Mouse (Mus musculus): ENCODE measurements around the gene Phc3. TPM values are rescaled to one million over a fixed set of nuclear protein-coding genes. Genes with fewer than 3 reads are reported as not detected.

The Phc3 gene
- total and polyA plus RNA-seq, 2 experiments: 9.8 to 13.3 TPM

GRCm38 (mm10) chr3:30887449-30887848, 81.8 kb downstream of the Phc3 start:
- TF ChIP-seq POLR2A (IDR thresholded peaks at IDR 0.05; ENCODE audit: extremely low read depth, insufficient read depth, low read length) (no peak), CTCF (IDR thresholded peaks at IDR 0.05; ENCODE audit: low read depth, low read length) (0 out of 2 replicates have a peak, but pooled peaks have one; percentile 14)
- Histone ChIP-seq H3K36me3 (ENCODE audit: control insufficient read depth, insufficient read depth, low read length) (no peaks in the 10 kb centered on the region), H3K27me3 (ENCODE audit: control insufficient read depth, insufficient read depth, low read length) (no peaks in the 10 kb centered on the region), H3K4me1 (ENCODE audit: control insufficient read depth, insufficient read depth, low read length) (no peaks in the 10 kb centered on the region), H3K4me3 (ENCODE audit: insufficient read depth, low read depth, low read length) (no peak overlapping the region), H3K27ac (replicated peaks; ENCODE audit: insufficient read depth, low read depth, low read length) (no peak overlapping the region), H3K79me2 (ENCODE audit: control insufficient read depth, insufficient read depth, low read length) (no peaks in the 10 kb centered on the region), H3K9ac (ENCODE audit: low read depth, low read length) (no peak overlapping the region)
- WGBS: 83% methylated on average over 3 of the region's 3 CpGs
- no peak for DNase-seq (ENCODE audit: extremely low read depth, low read depth, low spot score)

DNA sequence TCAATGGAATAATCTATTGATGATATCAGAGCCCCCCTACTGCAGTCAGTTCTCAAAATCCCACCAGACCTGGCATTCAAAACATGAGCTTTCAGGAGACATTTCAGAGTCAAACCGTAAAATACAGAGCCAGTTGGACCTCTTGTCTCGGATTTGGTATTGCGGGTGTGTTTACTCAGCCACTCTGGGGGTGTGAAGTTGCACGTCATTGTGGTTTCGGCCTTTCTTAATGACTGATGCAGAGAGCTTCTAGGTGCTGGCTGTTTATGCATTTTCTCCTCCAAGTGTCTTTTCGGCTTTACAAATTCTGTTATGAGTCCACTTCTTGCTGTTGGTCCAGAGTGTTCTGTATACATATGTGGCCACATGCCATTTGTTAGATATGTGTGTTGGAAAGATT, 92.5 kb downstream of the Phc3 start:
- Histone ChIP-seq H3K9ac (ENCODE audit: low read depth, low read length) (no peak overlapping the region), H3K27me3 (ENCODE audit: control insufficient read depth, insufficient read depth, low read length) (no peaks in the 10 kb centered on the region), H3K4me1 (ENCODE audit: control insufficient read depth, insufficient read depth, low read length) (no peaks in the 10 kb centered on the region), H3K4me3 (ENCODE audit: insufficient read depth, low read depth, low read length) (no peak overlapping the region), H3K36me3 (ENCODE audit: control insufficient read depth, insufficient read depth, low read length) (no peaks in the 10 kb centered on the region), H3K27ac (replicated peaks; ENCODE audit: insufficient read depth, low read depth, low read length) (no peak overlapping the region), H3K79me2 (ENCODE audit: control insufficient read depth, insufficient read depth, low read length) (no peaks in the 10 kb centered on the region)
- TF ChIP-seq CTCF (IDR thresholded peaks at IDR 0.05; ENCODE audit: low read depth, low read length) (no peak), POLR2A (IDR thresholded peaks at IDR 0.05; ENCODE audit: extremely low read depth, insufficient read depth, low read length) (no peak)
- no peak for DNase-seq (ENCODE audit: extremely low read depth, low read depth, low spot score)
- 93% methylated on average over 6 of the region's 6 CpGs for WGBS

- no peaks in the 10 kb centered on the region for H3K4me1 ChIP-seq (ENCODE audit: control insufficient read depth, insufficient read depth, low read length)
- H3K79me2 ChIP-seq (ENCODE audit: control insufficient read depth, insufficient read depth, low read length): no peaks in the 10 kb centered on the region
- H3K27me3 ChIP-seq (ENCODE audit: control insufficient read depth, insufficient read depth, low read length): no peaks in the 10 kb centered on the region
- no peak overlapping the region for H3K4me3 ChIP-seq (ENCODE audit: insufficient read depth, low read depth, low read length)
- 86% methylated on average over 1 of the region's 1 CpGs for WGBS
- H3K36me3 ChIP-seq (ENCODE audit: control insufficient read depth, insufficient read depth, low read length): no peaks in the 10 kb centered on the region
- no peak overlapping the region for H3K9ac ChIP-seq (ENCODE audit: low read depth, low read length)
- no peak for DNase-seq (ENCODE audit: extremely low read depth, low read depth, low spot score)
- TF ChIP-seq CTCF (IDR thresholded peaks at IDR 0.05; ENCODE audit: low read depth, low read length): no peak
- TF ChIP-seq POLR2A (IDR thresholded peaks at IDR 0.05; ENCODE audit: extremely low read depth, insufficient read depth, low read length): no peak
- no peak overlapping the region for H3K27ac ChIP-seq (replicated peaks; ENCODE audit: insufficient read depth, low read depth, low read length)
Measured at GRCm38 (mm10) chr3:30869995-30870394, 99.2 kb downstream of the Phc3 start.

DNA sequence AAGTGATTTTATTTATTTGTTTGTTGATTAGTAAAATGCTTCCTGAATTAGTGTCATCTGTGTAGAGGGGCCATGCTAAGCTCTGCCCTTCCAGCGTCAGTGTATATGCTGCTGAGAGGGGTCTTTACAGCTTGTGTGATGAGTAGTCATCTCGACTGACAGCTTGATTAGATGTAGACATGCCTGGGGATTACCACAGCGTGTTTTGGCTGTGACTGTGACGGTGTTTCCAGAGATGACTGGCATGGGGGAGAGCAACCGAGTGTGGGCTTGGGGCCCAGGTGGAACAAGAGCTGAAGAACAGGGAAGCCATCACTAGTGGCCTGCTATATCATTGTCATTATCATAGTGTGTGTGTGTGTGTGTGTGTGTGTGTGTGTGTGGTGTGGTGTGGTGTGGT, 100.6 kb downstream of the Phc3 start:
- WGBS: 94% methylated on average over 5 of the region's 5 CpGs
- Histone ChIP-seq H3K9ac (ENCODE audit: low read depth, low read length) (no peak overlapping the region), H3K36me3 (ENCODE audit: control insufficient read depth, insufficient read depth, low read length) (no peaks in the 10 kb centered on the region), H3K27ac (replicated peaks; ENCODE audit: insufficient read depth, low read depth, low read length) (no peak overlapping the region), H3K79me2 (ENCODE audit: control insufficient read depth, insufficient read depth, low read length) (no peaks in the 10 kb centered on the region), H3K4me3 (ENCODE audit: insufficient read depth, low read depth, low read length) (no peak overlapping the region), H3K4me1 (ENCODE audit: control insufficient read depth, insufficient read depth, low read length) (no peaks in the 10 kb centered on the region; the same call in none of the 2 replicates), H3K27me3 (ENCODE audit: control insufficient read depth, insufficient read depth, low read length) (no peaks in the 10 kb centered on the region; the same call in 1 of the 2 replicates)
- TF ChIP-seq CTCF (IDR thresholded peaks at IDR 0.05; ENCODE audit: low read depth, low read length): no peak
- no peak for TF ChIP-seq POLR2A (IDR thresholded peaks at IDR 0.05; ENCODE audit: extremely low read depth, insufficient read depth, low read length)
- no peak for DNase-seq (ENCODE audit: extremely low read depth, low read depth, low spot score)

DNA sequence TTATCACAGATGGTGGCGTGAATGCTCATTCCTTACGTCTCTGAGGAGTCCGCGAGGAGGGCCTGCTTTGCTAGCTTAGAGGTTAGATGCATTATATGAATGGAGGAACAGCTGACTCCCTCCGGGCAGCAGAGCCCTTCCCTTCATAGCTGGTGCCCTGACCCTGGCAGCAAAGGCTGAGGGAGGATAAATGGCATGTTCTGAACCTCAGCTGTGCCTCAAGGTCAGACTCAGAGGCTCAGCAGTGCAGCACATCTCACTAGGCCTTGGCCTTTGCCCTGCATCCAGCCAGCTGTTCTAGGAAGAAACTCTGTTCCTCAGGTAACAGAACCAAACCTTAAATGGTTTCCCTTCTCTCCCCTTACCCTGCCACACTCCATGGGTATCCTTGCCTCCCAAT, 101.0 kb downstream of the Phc3 start:
- Histone ChIP-seq H3K4me3 (ENCODE audit: insufficient read depth, low read depth, low read length) (no peak overlapping the region), H3K36me3 (ENCODE audit: control insufficient read depth, insufficient read depth, low read length) (no peaks in the 10 kb centered on the region), H3K9ac (ENCODE audit: low read depth, low read length) (no peak overlapping the region), H3K79me2 (ENCODE audit: control insufficient read depth, insufficient read depth, low read length) (no peaks in the 10 kb centered on the region), H3K27me3 (ENCODE audit: control insufficient read depth, insufficient read depth, low read length) (no peaks in the 10 kb centered on the region; the same call in 1 of the 2 replicates), H3K4me1 (ENCODE audit: control insufficient read depth, insufficient read depth, low read length) (no peaks in the 10 kb centered on the region; the same call in none of the 2 replicates), H3K27ac (replicated peaks; ENCODE audit: insufficient read depth, low read depth, low read length) (no peak overlapping the region)
- WGBS: 91% methylated on average over 5 of the region's 5 CpGs
- TF ChIP-seq POLR2A (IDR thresholded peaks at IDR 0.05; ENCODE audit: extremely low read depth, insufficient read depth, low read length): no peak
- TF ChIP-seq CTCF (IDR thresholded peaks at IDR 0.05; ENCODE audit: low read depth, low read length): no peak
- DNase-seq (ENCODE audit: extremely low read depth, low read depth, low spot score): no peak

DNA sequence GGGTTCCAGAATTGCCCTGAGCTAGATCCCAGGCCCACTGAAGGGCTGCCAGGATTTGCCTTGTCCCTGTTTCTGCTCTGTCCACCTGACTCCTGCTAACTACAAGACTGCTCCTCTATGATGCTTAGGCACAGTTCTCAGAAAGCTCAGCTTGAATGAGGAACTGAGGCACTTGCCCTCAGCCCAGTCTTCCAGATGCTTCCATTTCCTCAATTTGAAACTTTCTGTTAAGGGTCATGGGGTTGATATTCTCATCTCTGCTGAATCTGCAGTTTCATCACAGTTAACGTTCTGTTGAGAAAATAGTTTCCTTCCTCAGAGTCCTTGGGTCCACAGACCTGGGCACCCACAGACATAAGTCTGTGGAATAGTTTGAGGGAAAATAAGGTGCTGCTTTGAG, 104.6 kb downstream of the Phc3 start:
- Histone ChIP-seq H3K36me3 (ENCODE audit: control insufficient read depth, insufficient read depth, low read length) (no peaks in the 10 kb centered on the region), H3K9ac (ENCODE audit: low read depth, low read length) (no peak overlapping the region), H3K4me1 (ENCODE audit: control insufficient read depth, insufficient read depth, low read length) (no peaks in the 10 kb centered on the region; the same call in none of the 2 replicates), H3K79me2 (ENCODE audit: control insufficient read depth, insufficient read depth, low read length) (no peaks in the 10 kb centered on the region), H3K4me3 (ENCODE audit: insufficient read depth, low read depth, low read length) (no peak overlapping the region), H3K27ac (replicated peaks; ENCODE audit: insufficient read depth, low read depth, low read length) (peak overlapping the region; percentile 67), H3K27me3 (ENCODE audit: control insufficient read depth, insufficient read depth, low read length) (no peaks in the 10 kb centered on the region; the same call in 1 of the 2 replicates)
- DNase-seq (ENCODE audit: extremely low read depth, low read depth, low spot score): peak; percentile 47
- TF ChIP-seq CTCF (IDR thresholded peaks at IDR 0.05; ENCODE audit: low read depth, low read length) (no peak), POLR2A (IDR thresholded peaks at IDR 0.05; ENCODE audit: extremely low read depth, insufficient read depth, low read length) (no peak)
- 67% methylated on average over 1 of the region's 1 CpGs for WGBS

Data from liver, adult 2 months (tissue).